Mouse (Mus musculus): ENCODE measurements around the gene Bax.
"Not testable (repeated sequence)": the region's sequence is repeated elsewhere in the genome, so short reads cannot be mapped to it uniquely, and the experiment has no call there.

- TF ChIP-seq POLR2A (IDR thresholded peaks at IDR 0.05; ENCODE audit: borderline replicate concordance, low read depth, low read length); CTCF (IDR thresholded peaks at IDR 0.05; ENCODE audit: low read depth, low read length): not testable (repeated sequence)
Observed at GRCm38 (mm10) chr7:45484985-45485384, 18.3 kb upstream of the Bax start.

Measured in bone marrow macrophage, adult 2 months (primary cell).